Mouse (Mus musculus): ENCODE results near the gene Timm8a2. TPM values are rescaled to one million over a fixed set of nuclear protein-coding genes. Genes with fewer than 3 reads are reported as not detected.

Gene Timm8a2
- polyA plus RNA-seq, 1 experiment = not detected

- H3K27me3 ChIP-seq (ENCODE audit: control insufficient read depth, insufficient read depth, insufficient read length) = peaks cover 8% of the 10 kb centered on the region
- H3K79me2 ChIP-seq (ENCODE audit: control insufficient read depth, insufficient read depth) = no peaks in the 10 kb centered on the region
- H3K4me3 ChIP-seq (ENCODE audit: insufficient read depth, poor library complexity, severe bottlenecking) = no peak overlapping the region
- H3ac ChIP-seq (ENCODE audit: control insufficient read depth, insufficient read length, low read depth) = no peak overlapping the region
- H3K36me3 ChIP-seq (ENCODE audit: control insufficient read depth, insufficient read depth) = no peaks in the 10 kb centered on the region
- TF ChIP-seq MYOD1 (IDR thresholded peaks at IDR 0.05; ENCODE audit: control insufficient read depth, insufficient read length, low read depth) (no peak), USF1 (IDR thresholded peaks at IDR 0.05; ENCODE audit: low read depth) (no peak), CTCF (IDR thresholded peaks at IDR 0.05; ENCODE audit: control insufficient read depth, insufficient read depth, insufficient read length) (no peak), CEBPB (IDR thresholded peaks at IDR 0.05; ENCODE audit: low read depth) (no peak), MYOG (IDR thresholded peaks at IDR 0.05; ENCODE audit: control insufficient read depth, extremely low read depth, insufficient read length) (no peak), FOSL1 (IDR thresholded peaks at IDR 0.05; ENCODE audit: insufficient read depth, low read length, poor library complexity, severe bottlenecking) (no peak), MAX (IDR thresholded peaks at IDR 0.05) (no peak)
- no peaks in the 10 kb centered on the region for H3K79me3 ChIP-seq (ENCODE audit: low read depth)
These were observed 45.4 kb downstream of the Timm8a2 start for GRCm38 (mm10) chr14:122079921-122080320.

GRCm38 (mm10) chr14:122081308-122081707 lies 46.8 kb downstream of the Timm8a2 start:
- Histone ChIP-seq H3K79me2 (ENCODE audit: control insufficient read depth, insufficient read depth) (no peaks in the 10 kb centered on the region), H3K36me3 (ENCODE audit: control insufficient read depth, insufficient read depth) (no peaks in the 10 kb centered on the region), H3K79me3 (ENCODE audit: low read depth) (no peaks in the 10 kb centered on the region), H3K4me3 (ENCODE audit: insufficient read depth, poor library complexity, severe bottlenecking) (no peak overlapping the region), H3K27me3 (ENCODE audit: control insufficient read depth, insufficient read depth, insufficient read length) (peaks cover 8% of the 10 kb centered on the region), H3ac (ENCODE audit: control insufficient read depth, insufficient read length, low read depth) (no peak overlapping the region)
- TF ChIP-seq CEBPB (IDR thresholded peaks at IDR 0.05; ENCODE audit: low read depth) (no peak), CTCF (IDR thresholded peaks at IDR 0.05; ENCODE audit: control insufficient read depth, insufficient read depth, insufficient read length) (no peak), FOSL1 (IDR thresholded peaks at IDR 0.05; ENCODE audit: insufficient read depth, low read length, poor library complexity, severe bottlenecking) (no peak), USF1 (IDR thresholded peaks at IDR 0.05; ENCODE audit: low read depth) (no peak), MYOD1 (IDR thresholded peaks at IDR 0.05; ENCODE audit: control insufficient read depth, insufficient read length, low read depth) (no peak), MAX (IDR thresholded peaks at IDR 0.05) (no peak), MYOG (IDR thresholded peaks at IDR 0.05; ENCODE audit: control insufficient read depth, extremely low read depth, insufficient read length) (no peak)

- no peak for TF ChIP-seq MYOG (IDR thresholded peaks at IDR 0.05; ENCODE audit: control insufficient read depth, extremely low read depth, insufficient read length)
- TF ChIP-seq MYOD1 (IDR thresholded peaks at IDR 0.05; ENCODE audit: control insufficient read depth, insufficient read length, low read depth) = no peak
- no peak for TF ChIP-seq FOSL1 (IDR thresholded peaks at IDR 0.05; ENCODE audit: insufficient read depth, low read length, poor library complexity, severe bottlenecking)
- no peak for TF ChIP-seq CEBPB (IDR thresholded peaks at IDR 0.05; ENCODE audit: low read depth)
- TF ChIP-seq CTCF (IDR thresholded peaks at IDR 0.05; ENCODE audit: control insufficient read depth, insufficient read depth, insufficient read length) = no peak
- no peak for TF ChIP-seq USF1 (IDR thresholded peaks at IDR 0.05; ENCODE audit: low read depth)
- no peak for TF ChIP-seq MAX (IDR thresholded peaks at IDR 0.05)
- Histone ChIP-seq H3K79me3 (ENCODE audit: low read depth) (no peaks in the 10 kb centered on the region), H3K79me2 (ENCODE audit: control insufficient read depth, insufficient read depth) (no peaks in the 10 kb centered on the region), H3K4me3 (ENCODE audit: insufficient read depth, poor library complexity, severe bottlenecking) (no peak overlapping the region), H3K27me3 (ENCODE audit: control insufficient read depth, insufficient read depth, insufficient read length) (peaks cover 4% of the 10 kb centered on the region), H3ac (ENCODE audit: control insufficient read depth, insufficient read length, low read depth) (no peak overlapping the region), H3K36me3 (ENCODE audit: control insufficient read depth, insufficient read depth) (no peaks in the 10 kb centered on the region)
These were observed 49.0 kb downstream of the Timm8a2 start for GRCm38 (mm10) chr14:122083499-122083898.

GRCm38 (mm10) chr14:122087956-122088355 lies 53.5 kb downstream of the Timm8a2 start:
- H3ac ChIP-seq (ENCODE audit: control insufficient read depth, insufficient read length, low read depth) = no peak overlapping the region
- no peak for TF ChIP-seq MYOG (IDR thresholded peaks at IDR 0.05; ENCODE audit: control insufficient read depth, extremely low read depth, insufficient read length)
- TF ChIP-seq CEBPB (IDR thresholded peaks at IDR 0.05; ENCODE audit: low read depth) = no peak
- TF ChIP-seq FOSL1 (IDR thresholded peaks at IDR 0.05; ENCODE audit: insufficient read depth, low read length, poor library complexity, severe bottlenecking) = no peak
- no peak for TF ChIP-seq CTCF (IDR thresholded peaks at IDR 0.05; ENCODE audit: control insufficient read depth, insufficient read depth, insufficient read length)
- no peak for TF ChIP-seq MYOD1 (IDR thresholded peaks at IDR 0.05; ENCODE audit: control insufficient read depth, insufficient read length, low read depth)
- TF ChIP-seq MAX (IDR thresholded peaks at IDR 0.05) = no peak
- TF ChIP-seq USF1 (IDR thresholded peaks at IDR 0.05; ENCODE audit: low read depth) = no peak
- no peaks in the 10 kb centered on the region for H3K36me3 ChIP-seq (ENCODE audit: control insufficient read depth, insufficient read depth)
- no peaks in the 10 kb centered on the region for H3K79me3 ChIP-seq (ENCODE audit: low read depth)
- no peaks in the 10 kb centered on the region for H3K79me2 ChIP-seq (ENCODE audit: control insufficient read depth, insufficient read depth)
- peaks cover 5% of the 10 kb centered on the region for H3K27me3 ChIP-seq (ENCODE audit: control insufficient read depth, insufficient read depth, insufficient read length)
- no peak overlapping the region for H3K4me3 ChIP-seq (ENCODE audit: insufficient read depth, poor library complexity, severe bottlenecking)

Other genes starting within 250 kb of the Timm8a2 start
- gene Dock9, start 236.8 kb upstream of the Timm8a2 start, polyA plus RNA-seq (2012; fragmentation: generic; extraction: Trizol) = 2.7 TPM
- 37.8 TPM for gene Ubac2, start 156.1 kb upstream of the Timm8a2 start, polyA plus RNA-seq (2012; fragmentation: generic; extraction: Trizol)
- 0.07 TPM for gene Gpr18, start 118.9 kb upstream of the Timm8a2 start, polyA plus RNA-seq (2012; fragmentation: generic; extraction: Trizol)
- 0.06 TPM for gene Gpr183, start 69.5 kb upstream of the Timm8a2 start, polyA plus RNA-seq (2012; fragmentation: generic; extraction: Trizol)
- gene Tm9sf2, start 72.4 kb downstream of the Timm8a2 start, polyA plus RNA-seq (2012; fragmentation: generic; extraction: Trizol) = 44.6 TPM
- 5.2 TPM for gene Clybl, start 147.0 kb downstream of the Timm8a2 start, polyA plus RNA-seq (2012; fragmentation: generic; extraction: Trizol)

All from C2C12 (cell line).